Mouse (Mus musculus): ENCODE data around the gene 1700016D06Rik. TPM values are rescaled to one million over a fixed set of nuclear protein-coding genes. Genes with fewer than 3 reads are reported as not detected.

1700016D06Rik gene
- polyA plus RNA-seq, 1 experiment from 2014 or later = 0.32 TPM

GRCm38 (mm10) chr8:11705818-11706217, 5.0 kb upstream of the 1700016D06Rik start:
- Histone ChIP-seq H3K36me3 (ENCODE audit: control insufficient read depth, insufficient read depth) (no peaks in the 10 kb centered on the region), H3K27me3 (replicated peaks; ENCODE audit: control insufficient read depth, insufficient read depth, low read length) (no peaks in the 10 kb centered on the region), H3K9me3 (ENCODE audit: control insufficient read depth, low read length) (no peaks in the 10 kb centered on the region), H3K4me2 (ENCODE audit: low read length) (no peak overlapping the region), H3K4me1 (replicated peaks; ENCODE audit: control insufficient read depth, insufficient read depth, low read length) (no peaks in the 10 kb centered on the region), H3K27ac (ENCODE audit: low read length) (no peak overlapping the region), H3K4me3 (replicated peaks; ENCODE audit: low read length) (no peak overlapping the region), H3K9ac (replicated peaks; ENCODE audit: low read depth, low read length) (no peak overlapping the region)
- ATAC-seq = no peak
- WGBS = 76% methylated on average over 12 of the region's 12 CpGs

- Histone ChIP-seq H3K4me2 (ENCODE audit: low read length) (no peak overlapping the region), H3K4me3 (replicated peaks; ENCODE audit: low read length) (no peak overlapping the region), H3K36me3 (ENCODE audit: control insufficient read depth, insufficient read depth) (no peaks in the 10 kb centered on the region), H3K27ac (ENCODE audit: low read length) (no peak overlapping the region), H3K9ac (replicated peaks; ENCODE audit: low read depth, low read length) (no peak overlapping the region), H3K9me3 (ENCODE audit: control insufficient read depth, low read length) (no peaks in the 10 kb centered on the region), H3K27me3 (replicated peaks; ENCODE audit: control insufficient read depth, insufficient read depth, low read length) (no peaks in the 10 kb centered on the region), H3K4me1 (replicated peaks; ENCODE audit: control insufficient read depth, insufficient read depth, low read length) (peaks cover 4% of the 10 kb centered on the region)
- 72% methylated on average over 6 of the region's 6 CpGs for WGBS
- ATAC-seq = no peak
Observed at GRCm38 (mm10) chr8:11704716-11705420, 4.0 kb upstream of the 1700016D06Rik start.

- H3K4me2 ChIP-seq (ENCODE audit: low read length) = no peak overlapping the region
- no peak overlapping the region for H3K9ac ChIP-seq (replicated peaks; ENCODE audit: low read depth, low read length)
- ATAC-seq = no peak
- WGBS = 80% methylated on average over 5 of the region's 5 CpGs
- H3K27me3 ChIP-seq (replicated peaks; ENCODE audit: control insufficient read depth, insufficient read depth, low read length) = no peaks in the 10 kb centered on the region
- H3K27ac ChIP-seq (ENCODE audit: low read length) = no peak overlapping the region
- H3K4me3 ChIP-seq (replicated peaks; ENCODE audit: low read length) = no peak overlapping the region
- H3K9me3 ChIP-seq (ENCODE audit: control insufficient read depth, low read length) = no peaks in the 10 kb centered on the region
- peaks cover 4% of the 10 kb centered on the region for H3K4me1 ChIP-seq (replicated peaks; ENCODE audit: control insufficient read depth, insufficient read depth, low read length)
- no peaks in the 10 kb centered on the region for H3K36me3 ChIP-seq (ENCODE audit: control insufficient read depth, insufficient read depth)
Observed at GRCm38 (mm10) chr8:11703789-11704188, 2.9 kb upstream of the 1700016D06Rik start.

- H3K27ac ChIP-seq (ENCODE audit: low read length) = no peak overlapping the region
- H3K4me2 ChIP-seq (ENCODE audit: low read length) = no peak overlapping the region
- H3K9me3 ChIP-seq (ENCODE audit: control insufficient read depth, low read length) = no peaks in the 10 kb centered on the region
- ATAC-seq = no peak
- no peak overlapping the region for H3K9ac ChIP-seq (replicated peaks; ENCODE audit: low read depth, low read length)
- no peaks in the 10 kb centered on the region for H3K27me3 ChIP-seq (replicated peaks; ENCODE audit: control insufficient read depth, insufficient read depth, low read length)
- H3K4me3 ChIP-seq (replicated peaks; ENCODE audit: low read length) = no peak overlapping the region
- whole genome bisulfite sequencing = 80% methylated on average over 6 of the region's 6 CpGs
- peaks cover 4% of the 10 kb centered on the region for H3K4me1 ChIP-seq (replicated peaks; ENCODE audit: control insufficient read depth, insufficient read depth, low read length)
- H3K36me3 ChIP-seq (ENCODE audit: control insufficient read depth, insufficient read depth) = no peaks in the 10 kb centered on the region
Observed at GRCm38 (mm10) chr8:11701428-11701827, 565 bp upstream of the 1700016D06Rik start.

GRCm38 (mm10) chr8:11700060-11701032, 517 bp downstream of the 1700016D06Rik start:
- Histone ChIP-seq H3K9me3 (ENCODE audit: control insufficient read depth, low read length) (no peaks in the 10 kb centered on the region), H3K4me1 (replicated peaks; ENCODE audit: control insufficient read depth, insufficient read depth, low read length) (peaks cover 4% of the 10 kb centered on the region), H3K4me2 (ENCODE audit: low read length) (peak overlapping the region; percentile 48), H3K27me3 (replicated peaks; ENCODE audit: control insufficient read depth, insufficient read depth, low read length) (no peaks in the 10 kb centered on the region), H3K36me3 (ENCODE audit: control insufficient read depth, insufficient read depth) (no peaks in the 10 kb centered on the region), H3K4me3 (replicated peaks; ENCODE audit: low read length) (peak overlapping the region; percentile 21; the same call in 1 of the 2 replicates), H3K27ac (ENCODE audit: low read length) (no peak overlapping the region), H3K9ac (replicated peaks; ENCODE audit: low read depth, low read length) (peak overlapping the region; percentile 49)
- WGBS = 36% methylated on average over 26 of the region's 26 CpGs
- peak; percentile 90 for ATAC-seq

GRCm38 (mm10) chr8:11699442-11700001, 1.3 kb downstream of the 1700016D06Rik start:
- no peak for ATAC-seq
- WGBS = 68% methylated on average over 5 of the region's 5 CpGs

GRCm38 (mm10) chr8:11697467-11697866, 3.4 kb downstream of the 1700016D06Rik start:
- 93% methylated on average over 7 of the region's 7 CpGs for WGBS
- H3K4me1 ChIP-seq (replicated peaks; ENCODE audit: control insufficient read depth, insufficient read depth, low read length) = peaks cover 4% of the 10 kb centered on the region
- ATAC-seq = no peak

More at GRCm38 (mm10) chr8:11699442-11700001, 1.3 kb downstream of the 1700016D06Rik start:
- Histone ChIP-seq H3K9me3 (ENCODE audit: control insufficient read depth, low read length) (no peaks in the 10 kb centered on the region), H3K4me3 (replicated peaks; ENCODE audit: low read length) (no peak overlapping the region), H3K27ac (ENCODE audit: low read length) (no peak overlapping the region), H3K4me2 (ENCODE audit: low read length) (no peak overlapping the region), H3K36me3 (ENCODE audit: control insufficient read depth, insufficient read depth) (no peaks in the 10 kb centered on the region), H3K4me1 (replicated peaks; ENCODE audit: control insufficient read depth, insufficient read depth, low read length) (peaks cover 4% of the 10 kb centered on the region), H3K9ac (replicated peaks; ENCODE audit: low read depth, low read length) (no peak overlapping the region), H3K27me3 (replicated peaks; ENCODE audit: control insufficient read depth, insufficient read depth, low read length) (no peaks in the 10 kb centered on the region)

GRCm38 (mm10) chr8:11696176-11696575, 4.7 kb downstream of the 1700016D06Rik start:
- Histone ChIP-seq H3K4me1 (replicated peaks; ENCODE audit: control insufficient read depth, insufficient read depth, low read length) (peaks cover 4% of the 10 kb centered on the region), H3K4me2 (ENCODE audit: low read length) (no peak overlapping the region), H3K9me3 (ENCODE audit: control insufficient read depth, low read length) (no peaks in the 10 kb centered on the region), H3K36me3 (ENCODE audit: control insufficient read depth, insufficient read depth) (no peaks in the 10 kb centered on the region), H3K27ac (ENCODE audit: low read length) (no peak overlapping the region), H3K4me3 (replicated peaks; ENCODE audit: low read length) (no peak overlapping the region), H3K27me3 (replicated peaks; ENCODE audit: control insufficient read depth, insufficient read depth, low read length) (no peaks in the 10 kb centered on the region), H3K9ac (replicated peaks; ENCODE audit: low read depth, low read length) (no peak overlapping the region)
- 93% methylated on average over 3 of the region's 3 CpGs for WGBS
- ATAC-seq = no peak

More at GRCm38 (mm10) chr8:11697467-11697866, 3.4 kb downstream of the 1700016D06Rik start:
- no peaks in the 10 kb centered on the region for H3K27me3 ChIP-seq (replicated peaks; ENCODE audit: control insufficient read depth, insufficient read depth, low read length)
- H3K9ac ChIP-seq (replicated peaks; ENCODE audit: low read depth, low read length) = no peak overlapping the region
- no peak overlapping the region for H3K4me3 ChIP-seq (replicated peaks; ENCODE audit: low read length)
- no peaks in the 10 kb centered on the region for H3K9me3 ChIP-seq (ENCODE audit: control insufficient read depth, low read length)
- no peak overlapping the region for H3K4me2 ChIP-seq (ENCODE audit: low read length)
- no peak overlapping the region for H3K27ac ChIP-seq (ENCODE audit: low read length)
- H3K36me3 ChIP-seq (ENCODE audit: control insufficient read depth, insufficient read depth) = no peaks in the 10 kb centered on the region

GRCm38 (mm10) chr8:11693972-11694371, 6.9 kb downstream of the 1700016D06Rik start:
- Histone ChIP-seq H3K27me3 (replicated peaks; ENCODE audit: control insufficient read depth, insufficient read depth, low read length) (no peaks in the 10 kb centered on the region), H3K4me1 (replicated peaks; ENCODE audit: control insufficient read depth, insufficient read depth, low read length) (no peaks in the 10 kb centered on the region), H3K9me3 (ENCODE audit: control insufficient read depth, low read length) (no peaks in the 10 kb centered on the region), H3K4me2 (ENCODE audit: low read length) (no peak overlapping the region), H3K4me3 (replicated peaks; ENCODE audit: low read length) (no peak overlapping the region), H3K27ac (ENCODE audit: low read length) (no peak overlapping the region), H3K9ac (replicated peaks; ENCODE audit: low read depth, low read length) (no peak overlapping the region), H3K36me3 (ENCODE audit: control insufficient read depth, insufficient read depth) (no peaks in the 10 kb centered on the region)
- no peak for ATAC-seq
- 80% methylated on average over 5 of the region's 5 CpGs for WGBS
